Mouse (Mus musculus): Measurements from ENCODE around the gene Fpgs.

Gene Fpgs

DNA sequence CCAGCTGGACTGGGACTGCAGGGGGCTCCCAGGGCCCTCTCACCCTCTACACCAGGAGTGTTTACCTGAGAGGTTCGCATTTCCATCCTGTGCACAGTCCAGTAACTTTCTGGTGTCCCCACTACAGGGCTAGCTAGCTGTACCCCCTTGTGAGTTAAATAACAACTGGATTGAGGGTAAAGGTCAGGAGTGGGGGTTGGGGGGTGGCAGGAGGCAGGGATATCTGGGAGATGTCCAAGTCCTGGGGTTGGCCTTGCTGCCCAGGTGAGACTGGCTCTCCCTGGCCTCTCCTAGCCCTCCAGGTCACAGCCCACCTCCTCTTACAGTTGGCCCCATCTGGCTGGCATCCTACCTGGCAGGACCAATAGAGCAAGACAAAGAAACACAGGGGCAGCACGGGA lies at the start of gene Fpgs:
Fpgs (minus strand) TSS at position 125 of the 401 bp plus-strand sequence.
- no peak for DNase-seq

- DNase-seq, result no peak
Observed at GRCm38 (mm10) chr2:32752181-32752580, 48.2 kb upstream of the Fpgs start.

- no peak for DNase-seq
Observed at GRCm38 (mm10) chr2:32751665-32752033, 47.7 kb upstream of the Fpgs start.

- DNase-seq, result peak; percentile 86
Observed at GRCm38 (mm10) chr2:32750887-32751664, 47.1 kb upstream of the Fpgs start.

DNA sequence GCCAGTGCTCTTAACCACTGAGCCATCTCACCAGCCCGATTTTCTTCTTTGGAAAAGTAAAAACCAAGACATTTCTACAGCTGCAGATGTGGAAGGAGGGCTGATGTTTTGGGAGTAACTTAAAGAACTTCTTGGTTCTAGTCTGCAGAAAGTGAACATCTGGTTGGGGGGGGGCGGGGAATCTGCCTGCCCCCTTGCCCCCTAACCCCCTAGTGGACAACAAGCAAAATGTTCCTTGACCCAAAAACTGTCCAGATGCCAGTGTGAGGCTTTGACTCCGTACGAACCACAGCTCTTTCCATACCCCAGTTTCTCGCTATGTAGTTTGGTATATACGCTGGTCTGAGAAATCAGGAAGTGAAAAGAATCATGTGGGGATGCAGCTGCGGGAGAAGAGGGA lies 46.3 kb upstream of the Fpgs start:
- DNase-seq, result no peak

DNA sequence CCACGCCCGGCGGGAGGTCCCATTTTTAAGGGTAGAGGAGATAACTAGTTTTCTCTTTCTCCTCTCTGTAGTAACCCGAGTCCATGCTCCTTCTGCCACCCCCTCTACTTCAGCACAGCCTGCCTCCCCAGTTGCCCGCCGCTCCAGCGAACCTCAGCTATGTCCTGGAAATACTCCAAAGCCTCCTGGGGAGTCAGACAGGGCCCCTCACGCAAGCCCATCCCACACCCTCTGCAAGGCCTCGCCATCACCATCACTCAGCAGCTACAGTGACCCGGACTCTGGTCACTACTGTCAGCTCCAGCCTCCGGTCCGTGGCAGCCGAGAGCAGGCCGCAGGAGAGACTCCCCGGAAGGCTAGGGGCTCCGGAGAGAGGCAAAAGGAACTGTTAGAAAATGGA lies 45.1 kb upstream of the Fpgs start:
- no peak for DNase-seq

- peak; percentile 50 for DNase-seq
Observed at GRCm38 (mm10) chr2:32744272-32744982, 40.5 kb upstream of the Fpgs start.

- no peak for DNase-seq
Observed at GRCm38 (mm10) chr2:32742173-32742531, 38.2 kb upstream of the Fpgs start.

GRCm38 (mm10) chr2:32741273-32742172 lies 37.6 kb upstream of the Fpgs start:
- DNase-seq, result peak; percentile 55

DNA sequence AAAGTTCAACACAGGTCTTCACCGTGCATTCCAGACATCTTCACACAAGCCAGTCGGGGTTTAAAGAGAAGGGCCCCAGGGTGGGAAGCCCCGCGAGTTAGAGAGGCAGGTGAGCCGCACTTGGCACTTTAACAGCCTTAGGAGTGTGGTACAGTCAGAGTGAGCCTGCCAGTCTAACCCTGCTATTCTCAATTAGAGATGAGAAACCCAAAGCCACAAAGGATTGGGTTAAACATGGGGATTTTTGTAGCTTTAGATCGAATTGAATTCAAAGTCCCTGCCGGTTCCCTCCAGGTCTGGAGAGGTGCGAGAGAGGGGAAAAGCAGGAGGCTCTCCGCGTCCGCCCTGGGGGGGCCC lies 36.9 kb upstream of the Fpgs start, which contains the start of gene 6330409D20Rik:
6330409D20Rik (minus strand) TSS at position 101 of the 357 bp plus-strand sequence.
- DNase-seq, result no peak

DNA sequence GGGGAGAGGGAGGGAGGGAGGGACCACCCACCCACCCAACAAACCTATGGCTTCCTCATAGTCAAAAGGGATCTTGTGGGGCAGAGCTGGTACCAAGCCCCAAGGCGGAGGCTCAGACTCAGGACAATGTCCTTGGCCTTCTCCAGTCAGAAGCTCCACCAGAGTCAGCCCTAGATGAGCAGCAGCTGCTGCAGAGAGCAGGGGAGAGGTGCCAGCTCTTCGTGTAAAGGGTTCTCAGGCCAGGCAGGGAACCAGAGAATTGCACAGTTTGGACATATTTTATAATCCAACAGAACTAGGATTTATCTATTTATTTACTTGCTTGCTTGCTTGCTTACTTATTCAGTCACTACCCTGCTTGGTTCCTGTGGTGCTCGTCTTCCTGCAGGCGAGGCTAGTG lies 35.4 kb upstream of the Fpgs start:
- DNase-seq, result no peak

DNA sequence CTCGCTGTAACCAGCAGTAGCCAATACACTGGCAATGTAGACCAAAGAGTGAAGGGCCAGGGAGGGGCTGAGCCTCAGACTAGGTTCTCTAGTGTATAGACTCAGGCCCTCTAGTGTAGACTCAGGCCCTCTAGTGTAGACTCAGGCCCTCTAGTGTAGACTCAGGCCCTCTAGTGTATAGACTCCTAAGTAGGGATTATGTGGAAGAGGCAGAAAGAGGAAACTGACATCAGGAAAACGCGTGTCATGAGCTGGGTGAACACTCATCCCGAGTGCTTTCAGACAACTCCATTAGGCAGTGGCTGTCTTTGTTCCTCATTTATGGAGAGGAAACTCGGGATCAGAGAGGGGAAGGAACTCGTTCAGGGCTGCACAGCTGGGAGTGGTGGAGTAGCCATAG lies 33.1 kb upstream of the Fpgs start:
- no peak for DNase-seq

GRCm38 (mm10) chr2:32736306-32736829 lies 32.4 kb upstream of the Fpgs start:
- DNase-seq, result no peak

- peak; percentile 89 for DNase-seq
Observed at GRCm38 (mm10) chr2:32734933-32735332, 31.0 kb upstream of the Fpgs start.

GRCm38 (mm10) chr2:32734480-32734879 lies 30.5 kb upstream of the Fpgs start:
- DNase-seq, result peak; percentile 54

DNA sequence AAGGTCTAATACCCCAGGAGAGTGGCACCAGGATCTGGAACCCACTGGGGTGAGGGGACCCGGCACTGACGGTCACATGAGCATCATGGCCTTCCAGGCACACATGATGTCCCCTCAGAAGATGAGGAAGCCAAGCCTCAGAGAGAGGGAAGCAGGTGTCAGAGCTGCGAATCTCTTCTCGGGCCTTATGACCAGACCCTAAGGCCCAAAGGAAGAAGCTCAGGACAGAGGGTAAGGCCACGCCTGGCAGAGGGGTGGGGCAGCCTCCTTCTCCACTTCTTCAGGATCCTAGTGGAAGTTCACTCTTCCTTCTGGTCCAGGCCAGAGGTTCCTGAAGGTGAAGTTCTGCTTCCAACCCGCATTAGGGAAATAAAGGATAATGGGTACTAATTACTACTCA lies 28.8 kb upstream of the Fpgs start:
- no peak for DNase-seq

DNA sequence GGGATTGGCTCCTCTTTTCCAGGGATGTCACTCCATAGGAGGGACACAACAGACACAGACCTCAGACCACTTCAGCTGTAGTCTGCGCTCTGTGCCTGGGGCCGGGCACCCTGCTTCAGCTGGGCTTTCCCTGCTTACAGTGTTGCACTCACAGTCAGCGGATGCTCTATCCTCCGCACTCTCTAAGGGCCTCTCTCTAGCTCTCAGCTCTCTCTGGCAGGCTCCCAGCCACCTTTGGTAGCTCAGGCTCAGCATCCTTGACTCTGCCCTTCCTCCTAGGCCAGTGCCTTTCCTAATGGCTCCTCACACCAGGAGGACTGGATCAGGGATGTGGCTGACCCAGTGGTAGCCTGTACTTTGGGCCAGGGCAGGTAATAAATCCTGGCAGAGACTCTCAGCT lies 28.0 kb upstream of the Fpgs start:
- no peak for DNase-seq

DNA sequence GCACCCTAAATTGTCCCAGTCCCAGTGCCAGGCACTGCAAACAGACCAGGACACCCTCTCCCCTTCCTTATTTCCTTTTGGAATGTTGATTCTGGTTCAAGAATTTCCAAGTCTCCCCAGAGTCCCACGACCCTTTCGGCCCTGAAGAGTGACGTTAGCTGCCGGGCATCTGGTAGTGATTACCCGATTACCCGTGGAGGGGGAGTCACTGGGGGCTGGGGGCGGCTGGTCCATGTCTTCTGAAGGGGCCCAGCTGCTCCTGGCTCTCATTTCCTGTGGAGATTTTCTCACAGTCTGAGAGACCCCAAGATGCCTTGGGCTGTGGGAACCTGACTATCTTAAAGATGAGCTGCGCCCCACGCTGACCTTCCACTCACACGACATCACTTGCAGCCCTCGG lies 26.9 kb upstream of the Fpgs start:
- no peak for DNase-seq

DNA sequence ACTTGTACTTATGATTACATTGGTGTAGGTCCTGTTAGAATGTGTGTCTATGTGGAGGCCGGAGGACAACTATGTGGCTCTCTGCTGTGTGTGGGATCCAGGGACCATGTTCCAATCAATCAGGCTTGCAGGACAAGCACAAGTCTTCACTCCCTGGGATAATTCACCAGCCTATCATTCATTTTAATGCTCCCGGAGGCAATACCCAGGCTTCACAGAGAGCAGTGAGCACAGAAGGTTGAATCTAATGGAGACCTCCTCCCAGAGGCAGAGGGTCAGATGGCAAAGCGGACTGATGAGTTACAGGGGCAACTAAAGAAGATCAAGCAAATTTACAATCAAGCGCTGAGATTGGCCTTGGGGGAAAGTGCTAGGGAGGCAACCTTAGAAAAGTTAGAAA lies 25.6 kb upstream of the Fpgs start:
- no peak for DNase-seq

GRCm38 (mm10) chr2:32728463-32728862 lies 24.5 kb upstream of the Fpgs start:
- peak; percentile 70 for DNase-seq

GRCm38 (mm10) chr2:32727435-32727834 lies 23.5 kb upstream of the Fpgs start:
- DNase-seq, result peak; percentile 99

DNA sequence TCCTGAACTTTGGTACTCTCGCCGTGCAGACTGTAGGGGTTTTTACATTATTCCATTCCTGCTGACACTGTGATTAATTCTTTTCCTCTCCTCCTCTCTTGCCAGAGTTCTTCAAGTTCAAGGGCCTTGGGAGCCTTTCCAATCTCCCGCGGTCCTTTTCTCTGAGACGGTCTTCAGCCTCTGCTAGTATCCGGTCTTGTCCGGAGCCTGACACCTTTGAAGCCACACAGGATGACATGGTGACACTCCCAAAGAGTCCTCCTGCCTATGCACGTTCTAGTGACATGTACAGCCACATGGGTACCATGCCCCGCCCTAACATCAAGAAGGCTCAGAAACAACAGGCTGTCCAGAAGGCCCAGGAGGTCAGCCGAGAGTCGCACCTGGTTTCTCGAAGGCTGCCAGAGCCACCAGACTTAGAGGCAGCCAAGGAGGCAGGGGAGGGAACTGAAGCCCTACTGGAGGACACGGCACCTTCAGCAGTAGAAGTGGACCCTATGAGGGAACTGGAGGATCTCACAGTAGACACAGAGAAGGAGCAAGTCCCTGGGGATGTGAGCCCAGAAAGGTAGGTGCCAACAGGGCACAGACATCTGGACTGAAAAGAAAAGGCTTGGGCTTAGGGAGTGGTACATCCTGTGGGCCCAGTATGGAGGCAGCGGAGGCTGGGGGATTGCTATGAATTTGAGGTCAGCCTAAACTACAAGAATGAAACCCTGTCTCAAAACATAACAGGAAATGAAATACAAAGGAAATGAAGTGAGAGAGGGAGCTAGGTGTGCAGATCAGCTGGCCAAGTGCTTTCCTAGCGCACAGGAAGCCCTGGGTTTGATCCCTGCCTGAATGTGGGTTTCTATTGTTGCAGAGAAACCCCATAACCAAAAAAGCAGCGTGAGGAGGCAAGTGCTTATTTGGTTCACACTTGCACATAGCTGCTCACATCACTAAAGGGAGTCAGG lies 21.2 kb upstream of the Fpgs start:
- DNase-seq, result no peak

Measured in lung, postnatal 36 days (tissue).